21 mouse cellular contexts compared by ENCODE assay signal in genomic region chr5:23721956-23722355, GRCm38 (mm10). TPM values are rescaled to one million over a fixed set of nuclear protein-coding genes. Genes with fewer than 3 reads are reported as not detected.
A peak's percentile ranks its signal among the peaks of the same experiment; 100 is the strongest.
DNase-seq lines count a peak whose midpoint lies in the region; ATAC-seq and TF ChIP-seq lines count a peak whose summit lies in the region.
"Had no signal": no experiment of that assay in that cellular context is flagged by ENCODE, and none has a peak within 500 bp of the region (broad histone marks: within the 10 kb centered on the region; RNA-seq: fewer than 3 reads in every experiment).

No protein-coding gene starts in this region.

- peaks cover 0 to 34% of the 10 kb centered on the region in 2 experiments; a peak in 2 of 4 replicates for H3K36me3 ChIP-seq in MEL (ENCODE audit: control insufficient read depth in 1 of 2, insufficient read depth in 2 of 2, low read length in 2 of 2)
- H3K36me3 ChIP-seq in hindbrain, embryonic 13.5 days, result no peaks in the 10 kb centered on the region
- H3K36me3 ChIP-seq: embryonic facial prominence, embryonic 10.5 days; heart, embryonic 12.5 days; hindbrain, embryonic 10.5 days had no signal

- WGBS in hindbrain, embryonic 13.5 days, result 95% methylated on average over 2 of the region's 2 CpGs

- H3K9me3 ChIP-seq in MEL (replicated peaks; ENCODE audit: insufficient read depth, low read length), result no peaks in the 10 kb centered on the region
- no peaks in the 10 kb centered on the region for H3K9me3 ChIP-seq in hindbrain, embryonic 13.5 days

- TF ChIP-seq CTCF in MEL (IDR thresholded peaks at IDR 0.05 in 2 of 3, conservative IDR thresholded peaks at IDR 0.05 in 1 of 3; ENCODE audit: control insufficient read depth in 1 of 3, insufficient read depth in 1 of 3, low read depth in 2 of 3, low read length in 3 of 3, poor library complexity in 1 of 3, severe bottlenecking in 1 of 3), result no peak

- H3K4me1 ChIP-seq in MEL (ENCODE audit: control insufficient read depth in 1 of 2, insufficient read depth in 2 of 2, low read length in 2 of 2), result peaks cover 16 to 25% of the 10 kb centered on the region in 2 experiments
- H3K4me1 ChIP-seq in hindbrain, embryonic 13.5 days (replicated peaks), result no peaks in the 10 kb centered on the region
- H3K4me1 ChIP-seq: embryonic facial prominence, embryonic 10.5 days; forebrain, embryonic 13.5 days; heart, embryonic 12.5 days; hindbrain, embryonic 10.5 days had no signal

- no peak overlapping the region for H3K4me3 ChIP-seq in MEL (ENCODE audit: control insufficient read depth in 1 of 2, insufficient read depth in 1 of 2, low read depth in 2 of 2, low read length in 2 of 2)
- no peak overlapping the region for H3K4me3 ChIP-seq in hindbrain, embryonic 13.5 days
- H3K4me3 ChIP-seq: embryonic facial prominence, embryonic 10.5 days; forebrain, embryonic 13.5 days; heart, embryonic 12.5 days; hindbrain, embryonic 10.5 days had no signal

- peak; percentile 0 for DNase-seq in A20 (ENCODE audit: low read depth, low spot score)
- DNase-seq in MEL (ENCODE audit: low read depth, low spot score), result peak; percentile 79
- DNase-seq in induced T-regulatory cell, adult 2 months (ENCODE audit: low read depth), result peak; percentile 53
- DNase-seq in natural killer cell, adult 2 months (ENCODE audit: low spot score in 2 of 2), result peak; percentile 57 to 79
- no peak for DNase-seq in gastrocnemius, adult 18-20 months (ENCODE audit: low spot score)
- no peak for DNase-seq in urinary bladder, postnatal 36 days (ENCODE audit: low spot score in 2 of 2)
- DNase-seq: adrenal gland, postnatal 25 days; B cell, adult 2 months; cerebellum, adult 2 months; cerebellum, postnatal 10 days; forebrain, postnatal 0 days; gastrocnemius, postnatal 36 days; heart, adult 18-20 months; kidney, adult 11 months had no signal

- TF ChIP-seq RAD21 in MEL (IDR thresholded peaks at IDR 0.05; ENCODE audit: low read depth, low read length), result no peak

- ATAC-seq in hindbrain, embryonic 13.5 days (ENCODE audit: low FRiP score), result no peak
- ATAC-seq: activated CD4-positive, CD25-positive, alpha-beta regulatory T cell, adult 4 months; forebrain, embryonic 13.5 days; forebrain, postnatal 0 days; hindbrain, embryonic 16.5 days had no signal

- H3K27ac ChIP-seq in MEL (ENCODE audit: control insufficient read depth, low read depth, low read length), result no peak overlapping the region
- H3K27ac ChIP-seq in hindbrain, embryonic 13.5 days, result no peak overlapping the region
- H3K27ac ChIP-seq: embryonic facial prominence, embryonic 10.5 days; forebrain, embryonic 13.5 days; hindbrain, embryonic 10.5 days had no signal

- no peak overlapping the region for H3K9ac ChIP-seq in MEL (ENCODE audit: control insufficient read depth, low read depth, low read length, poor library complexity, severe bottlenecking)
- H3K9ac ChIP-seq in hindbrain, embryonic 13.5 days, result no peak overlapping the region
- H3K9ac ChIP-seq: forebrain, embryonic 13.5 days; forebrain, postnatal 0 days; heart, embryonic 12.5 days had no signal

- no peak for TF ChIP-seq POLR2A in MEL (IDR thresholded peaks at IDR 0.05; ENCODE audit: control insufficient read depth in 1 of 2, insufficient read depth in 1 of 2, low read depth in 1 of 2, low read length in 2 of 2, poor library complexity in 1 of 2)

- no peaks in the 10 kb centered on the region for H3K79me2 ChIP-seq in MEL (ENCODE audit: control insufficient read depth, insufficient read depth, low read length, poor library complexity)

- H3K27me3 ChIP-seq in MEL (ENCODE audit: control insufficient read depth in 1 of 2, insufficient read depth in 2 of 2, low read length in 2 of 2), result no peaks in the 10 kb centered on the region
- no peaks in the 10 kb centered on the region for H3K27me3 ChIP-seq in hindbrain, embryonic 13.5 days
- H3K27me3 ChIP-seq: forebrain, embryonic 13.5 days; heart, embryonic 12.5 days had no signal

- no peak for TF ChIP-seq EP300 in MEL (IDR thresholded peaks at IDR 0.05; ENCODE audit: low read depth in 1 of 2, low read length in 2 of 2)

- no peak overlapping the region for H3K4me2 ChIP-seq in hindbrain, embryonic 13.5 days
- H3K4me2 ChIP-seq: forebrain, embryonic 13.5 days; heart, embryonic 12.5 days had no signal

TF ChIP-seq in MEL, 35 proteins besides CTCF, POLR2A, EP300 and RAD21:
- no peak for TF ChIP-seq SIN3A (IDR thresholded peaks at IDR 0.05; ENCODE audit: low read length)
- no peak for TF ChIP-seq ZNF384 (IDR thresholded peaks at IDR 0.05; ENCODE audit: low read depth, low read length)
- TF ChIP-seq CHD1 (IDR thresholded peaks at IDR 0.05; ENCODE audit: low read depth, low read length), result no peak
- TF ChIP-seq MYC (IDR thresholded peaks at IDR 0.05; ENCODE audit: low read depth, low read length), result no peak
- no peak for TF ChIP-seq GABPA (IDR thresholded peaks at IDR 0.05; ENCODE audit: low read depth, low read length)
- TF ChIP-seq MEF2A (IDR thresholded peaks at IDR 0.05; ENCODE audit: extremely low read depth, insufficient replicate concordance, low read depth, low read length, poor library complexity, severe bottlenecking), result no peak
- no peak for TF ChIP-seq ELF1 (IDR thresholded peaks at IDR 0.05; ENCODE audit: low read depth, low read length)
- TF ChIP-seq KAT2A (conservative IDR thresholded peaks at IDR 0.05; ENCODE audit: low read depth, low read length), result no peak
- no peak for TF ChIP-seq TCF12 (IDR thresholded peaks at IDR 0.05; ENCODE audit: low read depth, low read length)

RNA-seq across cellular contexts. Expression of gene Srpk2, which starts 37.5 kb away (rescaled TPM):
- 11.2 and 13.3 TPM in 2 replicates for total RNA-seq in MEL (2012; rRNA removed)
- polyA plus RNA-seq in MEL (2012; ENCODE audit: insufficient read depth in 1 of 2, insufficient read length in 2 of 2, low read depth in 1 of 2, low replicate concordance in 2 of 2, missing spikeins in 1 of 2), result 10 to 100 TPM; 16.9 to 41.7 TPM
- total RNA-seq in gastrocnemius, adult 18-20 months (2021), result 10 to 100 TPM; 23.8 to 27.4 TPM
- 101 and 105 TPM in 2 replicates for polyA plus RNA-seq in hindbrain, embryonic 13.5 days (2015; fragmentation: Nextera tagmentation; extraction: Ambion mirVana)

Comparison
In these comparisons a context has a peak if more than half of its experiments do, and no peak if none do; other contexts are left out.
1. DNase-seq: peak in A20 (single experiment), MEL (single experiment), induced T-regulatory cell, adult 2 months (single experiment) and natural killer cell, adult 2 months (2 of 2); none in gastrocnemius, adult 18-20 months (single experiment) and urinary bladder, postnatal 36 days (0 of 2).